Mouse (Mus musculus): ENCODE data around the gene Ern2. TPM values are rescaled to one million over a fixed set of nuclear protein-coding genes. Genes with fewer than 3 reads are reported as not detected.

Ern2 gene
- total RNA-seq, 1 experiment from 2014 or later = not detected

Other genes with a start within 250 kb of the Ern2 start
- 12.8 and 14.7 TPM in 2 replicates for gene Cog7, start 204.5 kb downstream of the Ern2 start, total RNA-seq (2017)
- 11.3 and 14.0 TPM in 2 replicates for gene Gga2, start 165.0 kb downstream of the Ern2 start, total RNA-seq (2017)
- 33.9 and 39.3 TPM in 2 replicates for gene Ubfd1, start 119.0 kb downstream of the Ern2 start, total RNA-seq (2017)
- gene Ears2, start 118.9 kb downstream of the Ern2 start, total RNA-seq (2017) = 5.7 and 7.1 TPM in 2 replicates
- gene Ndufab1, start 84.3 kb downstream of the Ern2 start, total RNA-seq (2017) = 74.9 and 110 TPM in 2 replicates
- 14.0 and 27.4 TPM in 2 replicates for gene Palb2, start 53.2 kb downstream of the Ern2 start, total RNA-seq (2017)
- gene Dctn5, start 53.2 kb downstream of the Ern2 start, total RNA-seq (2017) = 73.5 and 98.7 TPM in 2 replicates
- gene Plk1, start 26.8 kb downstream of the Ern2 start, total RNA-seq (2017) = 26.5 and 43.2 TPM in 2 replicates
- gene Chp2, start 33.3 kb upstream of the Ern2 start, total RNA-seq (2017) = 0.88 TPM in 1 of 2 replicates, not detected in the other
- gene Prkcb, start 102.5 kb upstream of the Ern2 start, total RNA-seq (2017) = 11.8 and 15.6 TPM in 2 replicates

Data from hematopoietic stem cell, adult 5-6 weeks (primary cell).